Mouse (Mus musculus) limb, embryonic 11.5 days (tissue): Measurements from ENCODE around the gene Nfkbiz. TPM values are rescaled to one million over a fixed set of nuclear protein-coding genes. Genes with fewer than 3 reads are reported as not detected.

Experiments used
- ATAC-seq: fragments of 200-750 bp; cut with Nextera tagmentation; 2 replicates; pipeline ENCODE4 v1.8.0; 2017; ENCODE audit warnings: low read depth; ENCODE audit not compliant: insufficient number of reproducible peaks, low FRiP score, low TSS enrichment
- DNase-seq: peaks from one replicate; pipeline ENCODE4 v3.0.0-alpha.2; 2015; ENCODE audit warnings: low spot score
- H3K27ac ChIP-seq: fragments of 300-500 bp; sonication (generic); replicated peaks from 2 replicates; pipeline ENCODE4 v1.5.1; 2014; ENCODE audit warnings: low read depth, mild to moderate bottlenecking, low read length
- H3K27me3 ChIP-seq: fragments of 300-500 bp; sonication (generic); 2 replicates; pipeline ENCODE4 v1.6.1; 2014; ENCODE audit warnings: mild to moderate bottlenecking, low read length, mixed read lengths; ENCODE audit not compliant: control insufficient read depth, insufficient read depth
- H3K36me3 ChIP-seq: fragments of 300-500 bp; sonication (generic); 2 replicates; pipeline ENCODE4 v1.6.1; 2014; ENCODE audit warnings: mild to moderate bottlenecking, low read length, moderate library complexity, mixed read lengths; ENCODE audit not compliant: control insufficient read depth, insufficient read depth
- H3K4me1 ChIP-seq: fragments of 300-500 bp; sonication (generic); 2 replicates; pipeline ENCODE4 v1.6.1; 2014; ENCODE audit warnings: low read length, mixed read lengths; ENCODE audit not compliant: control insufficient read depth, insufficient read depth
- H3K4me2 ChIP-seq: fragments of 300-500 bp; sonication (generic); 2 replicates; pipeline ENCODE4 v1.6.1; 2014; ENCODE audit warnings: low read depth, mild to moderate bottlenecking, moderate library complexity; ENCODE audit not compliant: severe bottlenecking
- H3K4me3 ChIP-seq: fragments of 300-500 bp; sonication (generic); 2 replicates; pipeline ENCODE4 v1.5.1; 2014; ENCODE audit warnings: low read depth, low read length
- H3K9ac ChIP-seq: fragments of 300-500 bp; sonication (generic); 2 replicates; pipeline ENCODE4 v1.6.1; 2014; ENCODE audit warnings: mild to moderate bottlenecking, low read length
- H3K9me3 ChIP-seq: fragments of 300-500 bp; sonication (generic); 2 replicates; pipeline ENCODE4 v1.6.1; 2016; ENCODE audit warnings: low read length; ENCODE audit not compliant: control insufficient read depth
- WGBS: fragments of 180-500 bp; shearing (Covaris S2); extraction: QIAGEN DNeasy Blood & Tissue Kit; methylation state at CpG from one replicate; pipeline ENCODE4 v1.1.7; 2014; 5-methylcytosine and 5-hydroxymethylcytosine counted together
- polyA plus RNA-seq: library from polyadenylated mRNA; unstranded; fragments of >200 nt; fragmentation: Nextera tagmentation; extraction: Ambion mirVana; gene quantifications from 2 replicates; pipeline ENCODE4 v1.2.1, GENCODE M21; 2014

Nfkbiz gene
- polyA plus RNA-seq, 1 experiment from 2014 or later = 4.1 TPM

DNA sequence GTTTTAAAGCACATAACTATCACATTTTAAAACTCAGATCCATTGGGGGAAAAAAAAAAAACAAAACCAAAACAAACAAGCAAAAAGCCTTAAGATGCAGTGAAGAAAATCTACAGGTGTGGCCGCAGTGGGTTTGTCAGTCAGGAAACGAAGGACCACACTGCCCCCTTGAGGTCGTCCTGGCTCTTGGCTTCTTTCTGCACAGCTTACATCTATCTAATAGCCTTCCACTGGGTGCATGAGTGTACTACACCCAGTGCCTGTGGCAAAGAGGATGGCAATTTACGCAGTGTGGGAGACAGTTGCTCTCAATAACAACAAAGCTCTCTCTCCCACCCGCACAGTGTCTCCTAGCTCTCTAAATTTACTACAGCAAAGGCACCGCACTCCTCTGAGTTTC lies 19.8 kb upstream of the Nfkbiz start:
- H3K27me3 ChIP-seq = no peaks in the 10 kb centered on the region
- H3K4me1 ChIP-seq = no peaks in the 10 kb centered on the region
- WGBS = 62% methylated on average over 6 of the region's 6 CpGs
- H3K4me2 ChIP-seq = no peak overlapping the region
- no peaks in the 10 kb centered on the region for H3K36me3 ChIP-seq
- H3K27ac ChIP-seq = no peak overlapping the region
- no peak for ATAC-seq
- no peak overlapping the region for H3K4me3 ChIP-seq
- H3K9ac ChIP-seq = no peak overlapping the region
- DNase-seq = peak; percentile 74
- H3K9me3 ChIP-seq = no peaks in the 10 kb centered on the region

DNA sequence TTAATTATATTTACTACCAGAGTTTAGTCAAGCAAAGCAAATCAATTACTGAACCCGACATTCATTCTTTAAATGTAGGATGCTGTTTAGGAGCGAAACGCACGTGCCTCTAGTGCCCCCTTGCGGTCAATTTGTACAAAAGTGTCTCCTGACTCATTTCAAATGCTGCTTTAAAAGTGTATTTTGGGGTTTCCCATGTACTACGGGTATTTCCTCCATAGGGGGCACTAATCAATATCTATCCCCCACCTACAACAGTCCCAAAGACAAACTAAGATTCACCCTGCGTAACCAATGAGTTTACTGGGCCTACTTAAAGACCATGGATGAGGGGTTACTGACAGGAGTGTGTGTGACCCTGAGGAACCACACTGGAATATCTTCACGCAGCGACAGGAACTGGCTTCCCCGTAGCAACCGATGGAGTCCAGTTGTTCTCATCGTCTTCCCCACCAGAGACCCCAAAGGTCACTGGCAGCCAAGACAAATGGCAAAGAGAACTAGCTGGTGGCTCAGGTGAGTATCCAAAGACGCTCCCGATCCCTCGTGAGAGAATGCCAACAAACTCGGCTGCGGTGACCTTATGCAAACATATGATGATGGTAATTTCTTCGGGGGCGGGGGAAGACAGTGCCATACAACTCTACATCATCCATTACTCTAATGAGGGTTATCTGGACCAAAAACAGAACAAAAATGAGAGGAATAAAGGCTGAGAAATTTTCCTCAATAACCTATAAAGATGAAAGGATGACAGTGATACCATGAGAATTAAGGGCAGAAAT lies 14.4 kb upstream of the Nfkbiz start:
- Histone ChIP-seq H3K4me2 (no peak overlapping the region), H3K36me3 (no peaks in the 10 kb centered on the region), H3K27ac (no peak overlapping the region), H3K4me1 (no peaks in the 10 kb centered on the region), H3K9me3 (no peaks in the 10 kb centered on the region), H3K9ac (no peak overlapping the region), H3K27me3 (no peaks in the 10 kb centered on the region), H3K4me3 (no peak overlapping the region)
- DNase-seq (peak; percentile 82), ATAC-seq (peak; percentile 57; the same call in 1 of the 2 replicates)
- 59% methylated on average over 19 of the region's 19 CpGs for WGBS

DNA sequence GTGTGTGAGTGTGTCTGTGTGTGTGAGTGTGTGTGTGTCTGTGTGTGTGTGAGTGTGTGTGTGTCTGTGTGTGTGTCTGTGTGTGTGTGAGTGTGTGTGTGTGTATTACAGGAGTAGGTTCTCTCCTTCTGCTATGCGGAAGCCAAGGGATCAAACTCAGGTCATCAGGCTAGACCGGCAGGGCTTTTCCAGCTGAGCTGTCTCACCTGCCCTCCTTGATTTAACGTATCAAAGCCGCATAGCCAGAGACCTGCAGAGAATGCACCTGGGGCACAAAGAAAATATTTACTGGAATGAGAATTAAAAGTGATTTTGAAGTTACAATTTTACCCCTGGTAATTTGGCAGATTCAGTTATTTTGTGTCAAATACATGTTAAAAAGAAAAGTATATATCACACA lies 13.8 kb upstream of the Nfkbiz start:
- no peak for DNase-seq
- WGBS = 44% methylated on average over 4 of the region's 4 CpGs
- no peak for ATAC-seq
- Histone ChIP-seq H3K27me3 (no peaks in the 10 kb centered on the region), H3K4me2 (no peak overlapping the region), H3K4me3 (no peak overlapping the region), H3K9me3 (no peaks in the 10 kb centered on the region), H3K36me3 (no peaks in the 10 kb centered on the region), H3K4me1 (no peaks in the 10 kb centered on the region), H3K27ac (no peak overlapping the region), H3K9ac (no peak overlapping the region)

DNA sequence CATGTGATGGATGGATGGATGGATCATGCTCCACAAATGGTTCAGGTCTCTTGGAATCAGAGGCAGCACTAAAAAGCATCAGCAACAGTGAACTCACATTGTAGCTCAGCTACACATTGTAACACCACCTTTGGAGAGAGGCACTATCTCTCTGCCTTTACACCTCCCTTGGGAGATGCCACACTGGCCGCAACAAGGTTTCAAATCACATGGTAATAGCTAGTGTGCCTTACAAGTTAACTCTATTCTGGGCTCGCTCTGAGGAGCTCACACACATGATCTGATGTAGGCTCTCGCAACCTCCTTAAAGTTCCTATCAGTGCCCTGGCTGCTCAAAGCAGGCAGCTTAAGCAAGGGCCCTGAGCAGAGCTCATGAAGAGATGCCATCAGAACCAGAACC lies 11.8 kb upstream of the Nfkbiz start:
- Histone ChIP-seq H3K9ac (no peak overlapping the region), H3K4me1 (no peaks in the 10 kb centered on the region), H3K27me3 (no peaks in the 10 kb centered on the region), H3K4me3 (no peak overlapping the region), H3K36me3 (no peaks in the 10 kb centered on the region), H3K27ac (no peak overlapping the region), H3K9me3 (no peaks in the 10 kb centered on the region), H3K4me2 (no peak overlapping the region)
- 91% methylated on average over 3 of the region's 3 CpGs for WGBS
- no peak for ATAC-seq
- DNase-seq = no peak

DNA sequence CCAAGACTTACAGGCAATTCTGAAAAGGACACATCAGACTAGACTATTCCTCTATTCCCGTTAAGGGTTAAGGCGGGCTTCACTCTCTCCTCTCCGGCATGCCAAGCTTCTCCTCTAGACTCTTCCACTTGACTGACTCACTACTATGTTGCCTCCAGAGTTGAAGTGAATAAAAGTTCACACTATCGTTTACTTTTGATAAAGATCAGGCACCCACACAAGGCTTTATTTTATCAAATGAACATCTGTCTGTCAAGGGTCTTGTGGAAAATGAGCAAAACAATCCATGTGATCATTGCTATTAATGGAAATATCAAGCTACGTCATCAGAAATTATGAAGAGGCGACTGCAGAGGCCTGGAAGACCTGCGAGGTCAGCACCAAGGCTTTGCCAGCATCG lies 9.0 kb upstream of the Nfkbiz start:
- WGBS = 93% methylated on average over 8 of the region's 8 CpGs
- no peaks in the 10 kb centered on the region for H3K4me1 ChIP-seq
- no peak overlapping the region for H3K4me3 ChIP-seq
- no peaks in the 10 kb centered on the region for H3K27me3 ChIP-seq
- H3K27ac ChIP-seq = no peak overlapping the region
- no peak overlapping the region for H3K9ac ChIP-seq
- DNase-seq (no peak), ATAC-seq (no peak)
- no peaks in the 10 kb centered on the region for H3K9me3 ChIP-seq
- 0 out of 2 replicates have a peak, but pooled peaks cover 2% of the 10 kb centered on the region for H3K36me3 ChIP-seq
- no peak overlapping the region for H3K4me2 ChIP-seq

DNA sequence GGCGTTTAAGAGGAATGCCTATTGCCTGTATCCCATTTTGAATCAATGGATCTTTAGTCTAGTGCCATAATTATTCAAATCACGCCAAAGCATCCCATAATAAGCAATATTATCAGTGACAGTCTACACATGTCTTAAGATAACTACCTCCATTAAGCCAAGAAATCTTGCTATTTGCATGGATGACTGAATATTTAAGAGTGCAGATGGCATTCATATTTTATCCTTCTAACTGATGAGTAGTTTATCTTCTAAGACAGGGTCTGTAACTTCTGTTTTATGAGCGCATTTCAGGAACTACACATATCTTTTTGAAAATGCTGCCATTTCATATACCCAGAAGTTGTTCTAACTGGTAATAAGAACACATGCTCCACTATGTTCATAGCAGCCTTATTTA lies 6.1 kb upstream of the Nfkbiz start:
- no peaks in the 10 kb centered on the region for H3K4me1 ChIP-seq
- H3K9me3 ChIP-seq = no peaks in the 10 kb centered on the region
- no peak for ATAC-seq
- no peaks in the 10 kb centered on the region for H3K27me3 ChIP-seq
- no peak overlapping the region for H3K4me3 ChIP-seq
- H3K27ac ChIP-seq = no peak overlapping the region
- no peak for DNase-seq
- no peak overlapping the region for H3K4me2 ChIP-seq
- 93% methylated on average over 3 of the region's 3 CpGs for WGBS
- no peak overlapping the region for H3K9ac ChIP-seq
- 0 out of 2 replicates have a peak, but pooled peaks cover 2% of the 10 kb centered on the region for H3K36me3 ChIP-seq

DNA sequence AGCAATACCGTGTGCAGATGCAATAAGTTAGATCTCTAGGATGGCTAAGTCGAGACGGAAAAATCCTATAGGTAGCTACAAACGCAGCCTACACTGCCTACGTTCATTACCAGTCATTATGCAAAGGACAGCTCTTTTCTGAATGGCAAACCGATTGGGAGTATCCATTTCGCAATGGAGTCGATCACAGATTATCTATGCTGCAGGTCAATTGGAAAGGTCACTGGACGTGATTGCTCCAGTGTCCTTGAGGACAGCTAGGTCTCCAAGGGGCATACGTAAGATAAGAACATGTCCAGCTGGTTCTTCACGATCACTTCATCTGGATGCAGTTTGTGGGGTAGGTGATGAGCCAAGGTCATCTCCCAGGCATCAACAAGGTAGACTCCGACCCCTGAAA lies 5.2 kb upstream of the Nfkbiz start:
- no peaks in the 10 kb centered on the region for H3K9me3 ChIP-seq
- H3K4me2 ChIP-seq = no peak overlapping the region
- no peak overlapping the region for H3K27ac ChIP-seq
- no peaks in the 10 kb centered on the region for H3K27me3 ChIP-seq
- no peak overlapping the region for H3K4me3 ChIP-seq
- H3K9ac ChIP-seq = no peak overlapping the region
- H3K36me3 ChIP-seq = 0 out of 2 replicates have a peak, but pooled peaks cover 2% of the 10 kb centered on the region
- no peaks in the 10 kb centered on the region for H3K4me1 ChIP-seq
- ATAC-seq = no peak
- WGBS = 94% methylated on average over 12 of the region's 12 CpGs
- no peak for DNase-seq

DNA sequence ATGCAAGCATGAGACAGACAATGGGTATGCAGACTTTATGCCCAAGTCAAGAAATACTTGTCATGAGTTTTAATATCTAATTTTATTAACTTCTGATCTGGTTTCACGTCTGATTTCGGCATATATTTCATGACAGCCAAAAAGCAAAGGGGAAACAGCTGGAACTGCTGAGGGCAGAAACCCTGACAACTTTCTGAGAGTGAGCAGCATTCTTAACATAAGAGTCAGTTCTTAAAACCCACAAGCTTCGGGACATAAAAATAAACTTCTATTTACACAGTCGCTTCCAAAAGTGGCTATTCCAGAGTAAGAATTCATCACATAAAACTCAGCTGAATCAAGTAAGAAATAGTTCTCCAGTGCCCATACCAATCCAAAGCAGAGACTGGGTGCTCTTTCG lies 4.4 kb upstream of the Nfkbiz start:
- H3K4me2 ChIP-seq = no peak overlapping the region
- H3K27me3 ChIP-seq = no peaks in the 10 kb centered on the region
- no peaks in the 10 kb centered on the region for H3K9me3 ChIP-seq
- H3K4me1 ChIP-seq = no peaks in the 10 kb centered on the region
- ATAC-seq = no peak
- H3K9ac ChIP-seq = no peak overlapping the region
- H3K4me3 ChIP-seq = no peak overlapping the region
- 94% methylated on average over 5 of the region's 5 CpGs for WGBS
- DNase-seq = no peak
- H3K36me3 ChIP-seq = 0 out of 2 replicates have a peak, but pooled peaks cover 2% of the 10 kb centered on the region
- H3K27ac ChIP-seq = no peak overlapping the region

DNA sequence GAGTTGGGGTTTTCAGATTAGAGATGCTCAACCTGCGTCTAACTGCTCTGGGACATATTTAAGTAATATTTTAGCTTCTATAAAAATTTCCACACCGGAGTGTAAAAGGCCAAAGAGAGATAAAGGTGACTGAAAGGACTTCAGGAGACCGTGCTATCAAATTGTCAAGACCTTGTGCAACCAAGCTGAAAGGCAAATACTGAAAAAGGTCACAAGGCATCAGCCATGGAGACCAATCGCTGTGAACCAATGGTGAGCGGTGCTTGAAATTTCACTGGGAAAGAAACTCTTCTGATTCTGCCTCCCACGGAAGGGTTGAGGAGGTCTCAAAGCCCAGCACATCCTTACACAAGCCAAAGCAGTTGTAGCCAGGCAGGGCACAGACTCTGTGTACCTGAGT lies 2.8 kb upstream of the Nfkbiz start:
- Histone ChIP-seq H3K4me3 (no peak overlapping the region), H3K27me3 (no peaks in the 10 kb centered on the region), H3K4me2 (no peak overlapping the region), H3K9ac (no peak overlapping the region), H3K9me3 (no peaks in the 10 kb centered on the region), H3K4me1 (no peaks in the 10 kb centered on the region), H3K36me3 (0 out of 2 replicates have a peak, but pooled peaks cover 2% of the 10 kb centered on the region), H3K27ac (no peak overlapping the region)
- DNase-seq (no peak), ATAC-seq (no peak)
- 90% methylated on average over 6 of the region's 6 CpGs for WGBS
